Mouse (Mus musculus): ENCODE measurements around the gene P2ry14.
"Not testable (repeated sequence)": the region's sequence is repeated elsewhere in the genome, so short reads cannot be mapped to it uniquely, and the experiment has no call there.

The P2ry14 gene

GRCm38 (mm10) chr3:59107439-59107838 lies 46.0 kb downstream of the P2ry14 start:
- DNase-seq (ENCODE audit: low read depth, low spot score) = no peak

- no peak for DNase-seq (ENCODE audit: low read depth, low spot score)
These were observed 49.0 kb downstream of the P2ry14 start for GRCm38 (mm10) chr3:59104462-59104861.

GRCm38 (mm10) chr3:59102146-59102545 lies 51.3 kb downstream of the P2ry14 start:
- DNase-seq (ENCODE audit: low read depth, low spot score) = no peak

- DNase-seq (ENCODE audit: low read depth, low spot score) = no peak
These were observed 52.0 kb downstream of the P2ry14 start, which contains the start of gene Gpr171 for GRCm38 (mm10) chr3:59101218-59101986. TSS of gene Gpr171 (minus strand) at chr3:59101821.

- DNase-seq (ENCODE audit: low read depth, low spot score) = no peak
These were observed 54.9 kb downstream of the P2ry14 start for GRCm38 (mm10) chr3:59098540-59098939.

GRCm38 (mm10) chr3:59097421-59097820 lies 56.0 kb downstream of the P2ry14 start:
- no peak for DNase-seq (ENCODE audit: low read depth, low spot score)

- no peak for DNase-seq (ENCODE audit: low read depth, low spot score)
These were observed 60.7 kb downstream of the P2ry14 start for GRCm38 (mm10) chr3:59092702-59093101.

- no peak for DNase-seq (ENCODE audit: low read depth, low spot score)
These were observed 72.5 kb downstream of the P2ry14 start for GRCm38 (mm10) chr3:59080919-59081318.

- no peak for DNase-seq (ENCODE audit: low read depth, low spot score)
These were observed 73.0 kb downstream of the P2ry14 start for GRCm38 (mm10) chr3:59080293-59080916.

- DNase-seq (ENCODE audit: low read depth, low spot score) = peak; percentile 50
These were observed 74.1 kb downstream of the P2ry14 start for GRCm38 (mm10) chr3:59079327-59079726.

- DNase-seq (ENCODE audit: low read depth, low spot score) = no peak
These were observed 74.8 kb downstream of the P2ry14 start for GRCm38 (mm10) chr3:59078585-59078984.

GRCm38 (mm10) chr3:59077278-59077677 lies 76.1 kb downstream of the P2ry14 start:
- DNase-seq (ENCODE audit: low read depth, low spot score) = no peak

GRCm38 (mm10) chr3:59069071-59069470 lies 84.3 kb downstream of the P2ry14 start:
- not testable (repeated sequence) for DNase-seq (ENCODE audit: low read depth, low spot score)

- DNase-seq (ENCODE audit: low read depth, low spot score) = no peak
These were observed 86.7 kb downstream of the P2ry14 start for GRCm38 (mm10) chr3:59066558-59067294.

- no peak for DNase-seq (ENCODE audit: low read depth, low spot score)
These were observed 87.5 kb downstream of the P2ry14 start for GRCm38 (mm10) chr3:59065937-59066336.
